Mouse (Mus musculus) hindbrain, embryonic 15.5 days (tissue): ENCODE results near the gene Lclat1. TPM values are rescaled to one million over a fixed set of nuclear protein-coding genes. Genes with fewer than 3 reads are reported as not detected.

Experiments used
- ATAC-seq: fragments of 200-750 bp; cut with Nextera tagmentation; 2 replicates; pipeline ENCODE4 v1.8.0; 2017; ENCODE audit warnings: low read depth, moderate number of reproducible peaks, moderate TSS enrichment; ENCODE audit not compliant: low FRiP score
- H3K27ac ChIP-seq: fragments of 300-500 bp; sonication (generic); replicated peaks from 2 replicates; pipeline ENCODE4 v1.5.1; 2015; ENCODE audit warnings: mild to moderate bottlenecking, inconsistent platforms
- H3K27me3 ChIP-seq: fragments of 300-500 bp; sonication (generic); 2 replicates; pipeline ENCODE4 v1.6.1; 2015; ENCODE audit warnings: control low read depth, inconsistent platforms
- H3K36me3 ChIP-seq: fragments of 300-500 bp; sonication (generic); 2 replicates; pipeline ENCODE4 v1.6.1; 2015; ENCODE audit warnings: control low read depth, inconsistent platforms
- H3K4me1 ChIP-seq: fragments of 300-500 bp; sonication (generic); replicated peaks from 2 replicates; pipeline ENCODE4 v1.6.1; 2015; ENCODE audit warnings: control low read depth, inconsistent platforms
- H3K4me2 ChIP-seq: fragments of 300-500 bp; sonication (generic); 2 replicates; pipeline ENCODE4 v1.6.1; 2015; ENCODE audit warnings: moderate library complexity, mild to moderate bottlenecking, inconsistent platforms
- H3K4me3 ChIP-seq: fragments of 300-500 bp; sonication (generic); 2 replicates; pipeline ENCODE4 v1.5.1; 2015; ENCODE audit warnings: mild to moderate bottlenecking, inconsistent platforms
- H3K9ac ChIP-seq: fragments of 300-500 bp; sonication (generic); 2 replicates; pipeline ENCODE4 v1.6.1; 2015; ENCODE audit warnings: inconsistent platforms
- H3K9me3 ChIP-seq: fragments of 300-500 bp; sonication (generic); 2 replicates; pipeline ENCODE4 v1.6.1; 2016; ENCODE audit warnings: control low read depth, inconsistent platforms
- WGBS: fragments of 180-500 bp; shearing (Covaris S2); methylation state at CpG from one replicate; pipeline ENCODE4 v1.1.7; 2015; 5-methylcytosine and 5-hydroxymethylcytosine counted together
- polyA plus RNA-seq: library from polyadenylated mRNA; unstranded; fragments of >200 nt; fragmentation: Nextera tagmentation; extraction: Ambion mirVana; gene quantifications from 2 replicates; pipeline ENCODE4 v1.2.1, GENCODE M21; 2015

The Lclat1 gene
- polyA plus RNA-seq, 1 experiment from 2014 or later: 16.2 TPM

DNA sequence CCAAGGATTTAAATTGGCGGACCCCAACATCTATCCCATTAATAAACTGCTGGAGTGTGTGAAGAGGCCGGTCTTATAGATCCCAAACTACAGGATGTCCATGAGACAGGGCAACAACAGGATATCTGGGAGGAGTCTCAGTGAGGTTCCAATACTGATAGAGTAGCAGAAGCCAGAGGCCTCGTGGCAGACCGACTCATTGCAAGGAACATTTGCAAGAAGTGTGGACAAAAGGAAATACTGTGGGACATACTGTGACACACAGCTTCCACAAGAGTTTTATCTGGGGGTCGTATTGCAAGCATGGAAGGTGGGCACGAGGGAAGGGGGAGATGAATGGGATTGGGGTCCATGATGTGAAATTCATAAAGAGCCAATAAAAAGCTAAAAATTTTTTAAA lies 86.4 kb downstream of the Lclat1 start:
- Histone ChIP-seq H3K36me3 (peaks cover 5% of the 10 kb centered on the region; the same call in 1 of the 2 replicates), H3K27ac (no peak overlapping the region), H3K4me1 (no peaks in the 10 kb centered on the region), H3K4me3 (no peak overlapping the region), H3K9me3 (no peaks in the 10 kb centered on the region), H3K9ac (no peak overlapping the region), H3K4me2 (no peak overlapping the region), H3K27me3 (no peaks in the 10 kb centered on the region)
- no peak for ATAC-seq
- WGBS: 89% methylated on average over 6 of the region's 6 CpGs

- WGBS: 97% methylated on average over 6 of the region's 6 CpGs
- Histone ChIP-seq H3K36me3 (peaks cover 5% of the 10 kb centered on the region; the same call in 1 of the 2 replicates), H3K4me2 (no peak overlapping the region), H3K27me3 (no peaks in the 10 kb centered on the region), H3K4me1 (no peaks in the 10 kb centered on the region), H3K4me3 (no peak overlapping the region), H3K9me3 (no peaks in the 10 kb centered on the region), H3K9ac (no peak overlapping the region), H3K27ac (no peak overlapping the region)
- no peak for ATAC-seq
Measured at GRCm38 (mm10) chr17:73194575-73194974, 86.8 kb downstream of the Lclat1 start.

GRCm38 (mm10) chr17:73195074-73195723 lies 87.4 kb downstream of the Lclat1 start:
- Histone ChIP-seq H3K9me3 (no peaks in the 10 kb centered on the region), H3K4me1 (no peaks in the 10 kb centered on the region), H3K27me3 (no peaks in the 10 kb centered on the region), H3K36me3 (peaks cover 5% of the 10 kb centered on the region; the same call in 1 of the 2 replicates), H3K27ac (no peak overlapping the region), H3K4me3 (no peak overlapping the region), H3K4me2 (no peak overlapping the region), H3K9ac (no peak overlapping the region)
- ATAC-seq: no peak
- 75% methylated on average over 2 of the region's 2 CpGs for WGBS

- no peaks in the 10 kb centered on the region for H3K4me1 ChIP-seq
- H3K27ac ChIP-seq: no peak overlapping the region
- H3K4me3 ChIP-seq: no peak overlapping the region
- H3K4me2 ChIP-seq: no peak overlapping the region
- no peaks in the 10 kb centered on the region for H3K36me3 ChIP-seq
- 100% methylated on average over 1 of the region's 1 CpGs for WGBS
- no peak for ATAC-seq
- H3K9ac ChIP-seq: no peak overlapping the region
- no peaks in the 10 kb centered on the region for H3K9me3 ChIP-seq
- no peaks in the 10 kb centered on the region for H3K27me3 ChIP-seq
Measured at GRCm38 (mm10) chr17:73196139-73196538, 88.4 kb downstream of the Lclat1 start.

GRCm38 (mm10) chr17:73197724-73198123 lies 89.9 kb downstream of the Lclat1 start:
- no peak for ATAC-seq
- H3K4me2 ChIP-seq: no peak overlapping the region
- H3K9me3 ChIP-seq: no peaks in the 10 kb centered on the region
- H3K27me3 ChIP-seq: no peaks in the 10 kb centered on the region
- H3K36me3 ChIP-seq: no peaks in the 10 kb centered on the region
- H3K9ac ChIP-seq: no peak overlapping the region
- H3K27ac ChIP-seq: no peak overlapping the region
- no peaks in the 10 kb centered on the region for H3K4me1 ChIP-seq
- no peak overlapping the region for H3K4me3 ChIP-seq
- WGBS: 85% methylated on average over 1 of the region's 1 CpGs

GRCm38 (mm10) chr17:73199387-73199786 lies 91.6 kb downstream of the Lclat1 start:
- ATAC-seq: no peak
- H3K9ac ChIP-seq: no peak overlapping the region

DNA sequence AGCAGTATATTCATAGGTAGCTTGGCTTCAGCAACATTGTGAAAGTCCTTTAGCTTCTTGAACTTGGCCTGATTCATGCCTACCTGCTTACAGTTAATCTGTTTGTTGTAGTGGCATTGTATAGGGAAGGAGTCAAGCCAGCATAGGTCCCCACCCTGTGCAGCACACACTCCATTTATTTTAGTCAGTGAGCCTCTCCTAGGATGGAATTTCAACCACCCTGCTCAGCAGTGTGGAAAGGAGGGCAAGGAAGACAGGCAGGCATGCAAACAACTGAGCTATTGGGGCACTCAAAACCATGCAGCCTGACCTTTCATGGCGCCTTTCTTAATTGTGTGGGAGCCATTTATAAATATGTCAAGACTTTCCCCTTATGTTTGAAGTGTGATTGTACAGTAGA lies 92.6 kb downstream of the Lclat1 start:
- H3K36me3 ChIP-seq: no peaks in the 10 kb centered on the region
- 82% methylated on average over 1 of the region's 1 CpGs for WGBS

More at GRCm38 (mm10) chr17:73199387-73199786, 91.6 kb downstream of the Lclat1 start:
- Histone ChIP-seq H3K9me3 (no peaks in the 10 kb centered on the region), H3K27me3 (no peaks in the 10 kb centered on the region), H3K4me3 (no peak overlapping the region), H3K4me1 (no peaks in the 10 kb centered on the region), H3K36me3 (no peaks in the 10 kb centered on the region), H3K27ac (no peak overlapping the region), H3K4me2 (no peak overlapping the region)

DNA sequence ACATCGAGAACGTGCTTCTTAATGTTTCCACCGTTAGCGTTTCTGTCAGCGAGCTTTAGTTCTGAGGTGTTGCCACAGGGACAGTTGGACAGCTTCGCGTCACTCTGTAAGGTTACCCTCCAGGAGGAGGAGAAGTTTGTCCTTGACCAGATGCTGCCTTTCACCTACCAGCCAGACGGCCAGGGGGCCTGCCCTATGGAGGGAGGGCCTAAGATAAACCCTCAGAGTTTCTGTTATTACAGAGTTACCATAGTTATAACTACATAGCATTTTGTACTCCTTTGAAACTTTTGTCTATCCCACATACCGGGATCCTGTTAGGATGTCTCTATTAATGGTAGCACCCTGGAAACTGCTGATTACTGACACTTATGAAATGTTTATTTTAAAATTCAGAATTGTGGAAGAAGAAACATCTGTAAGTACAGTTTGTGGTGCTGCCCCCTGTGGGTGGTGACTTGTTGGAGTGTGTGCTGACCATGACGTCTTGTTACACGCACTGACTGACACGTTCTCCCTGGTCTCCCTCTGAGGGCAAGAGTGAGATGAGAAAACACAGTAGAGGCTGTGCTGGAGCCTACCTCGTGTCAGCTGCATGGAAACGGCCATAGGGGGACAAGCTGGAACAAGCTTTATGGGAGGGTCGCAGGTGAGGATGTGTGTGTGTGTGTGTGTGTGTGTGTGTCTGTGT lies 96.0 kb downstream of the Lclat1 start:
- no peaks in the 10 kb centered on the region for H3K36me3 ChIP-seq

More for the DNA sequence above, 92.6 kb downstream of the Lclat1 start:
- Histone ChIP-seq H3K4me1 (no peaks in the 10 kb centered on the region), H3K9ac (no peak overlapping the region), H3K4me3 (no peak overlapping the region), H3K4me2 (no peak overlapping the region), H3K9me3 (no peaks in the 10 kb centered on the region), H3K27ac (no peak overlapping the region), H3K27me3 (no peaks in the 10 kb centered on the region)
- no peak for ATAC-seq

DNA sequence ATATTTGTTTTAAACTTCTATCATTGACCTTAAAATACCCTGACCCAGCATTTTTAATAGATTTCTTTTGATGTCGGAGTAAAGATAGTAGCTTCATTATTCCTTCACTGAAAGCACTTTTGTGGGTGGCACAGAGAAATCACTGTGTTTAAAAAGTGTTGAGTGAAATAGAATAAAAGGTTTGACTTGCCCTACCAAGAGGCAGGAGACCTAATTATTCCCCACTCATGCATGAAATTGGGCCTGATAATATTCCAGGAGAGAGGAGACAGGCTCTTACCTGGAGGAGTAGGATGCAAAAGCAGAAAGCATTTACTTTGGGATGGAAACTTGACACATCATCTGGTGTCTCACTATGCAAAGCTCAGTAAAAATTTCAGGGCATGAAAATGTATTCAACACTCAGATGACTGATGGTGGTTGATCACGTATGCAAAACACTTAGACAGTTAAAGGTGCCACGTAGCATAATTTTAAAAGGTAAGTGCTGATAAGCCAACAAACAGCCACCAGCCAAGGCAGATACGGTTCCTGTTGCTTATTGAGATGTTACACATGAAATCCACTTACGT lies 103.3 kb downstream of the Lclat1 start:
- no peaks in the 10 kb centered on the region for H3K36me3 ChIP-seq
- no peak overlapping the region for H3K4me3 ChIP-seq
- 0 out of 2 replicates have a peak, but pooled peaks cover 3% of the 10 kb centered on the region for H3K4me1 ChIP-seq
- H3K27ac ChIP-seq: no peak overlapping the region
- no peak overlapping the region for H3K9ac ChIP-seq
- H3K9me3 ChIP-seq: no peaks in the 10 kb centered on the region
- H3K27me3 ChIP-seq: no peaks in the 10 kb centered on the region
- H3K4me2 ChIP-seq: no peak overlapping the region
- WGBS: 77% methylated on average over 5 of the region's 5 CpGs
- ATAC-seq: no peak

More for the DNA sequence above, 96.0 kb downstream of the Lclat1 start:
- no peak for ATAC-seq
- no peaks in the 10 kb centered on the region for H3K27me3 ChIP-seq
- H3K4me2 ChIP-seq: no peak overlapping the region
- no peaks in the 10 kb centered on the region for H3K9me3 ChIP-seq
- WGBS: 91% methylated on average over 15 of the region's 15 CpGs
- no peaks in the 10 kb centered on the region for H3K4me1 ChIP-seq
- H3K9ac ChIP-seq: no peak overlapping the region
- H3K27ac ChIP-seq: no peak overlapping the region
- no peak overlapping the region for H3K4me3 ChIP-seq

- Histone ChIP-seq H3K36me3 (no peaks in the 10 kb centered on the region), H3K4me1 (0 out of 2 replicates have a peak, but pooled peaks cover 3% of the 10 kb centered on the region), H3K27me3 (no peaks in the 10 kb centered on the region), H3K27ac (no peak overlapping the region), H3K9ac (no peak overlapping the region), H3K4me3 (no peak overlapping the region), H3K4me2 (no peak overlapping the region), H3K9me3 (no peaks in the 10 kb centered on the region)
- 76% methylated on average over 3 of the region's 3 CpGs for WGBS
- no peak for ATAC-seq
Measured at GRCm38 (mm10) chr17:73212754-73213153, 105.0 kb downstream of the Lclat1 start.

GRCm38 (mm10) chr17:73213187-73213586 lies 105.4 kb downstream of the Lclat1 start:
- Histone ChIP-seq H3K9ac (no peak overlapping the region), H3K4me1 (0 out of 2 replicates have a peak, but pooled peaks cover 3% of the 10 kb centered on the region), H3K9me3 (no peaks in the 10 kb centered on the region), H3K4me3 (no peak overlapping the region), H3K27ac (no peak overlapping the region), H3K36me3 (no peaks in the 10 kb centered on the region), H3K27me3 (no peaks in the 10 kb centered on the region), H3K4me2 (no peak overlapping the region)
- WGBS: 73% methylated on average over 1 of the region's 1 CpGs
- no peak for ATAC-seq

- no peaks in the 10 kb centered on the region for H3K9me3 ChIP-seq
- H3K27me3 ChIP-seq: no peaks in the 10 kb centered on the region
- 0 out of 2 replicates have a peak, but pooled peaks cover 3% of the 10 kb centered on the region for H3K4me1 ChIP-seq
- no peak overlapping the region for H3K4me3 ChIP-seq
- no peak for ATAC-seq
- no peak overlapping the region for H3K27ac ChIP-seq
- H3K36me3 ChIP-seq: no peaks in the 10 kb centered on the region
- H3K9ac ChIP-seq: no peak overlapping the region
- H3K4me2 ChIP-seq: no peak overlapping the region
- 75% methylated on average over 2 of the region's 2 CpGs for WGBS
Measured at GRCm38 (mm10) chr17:73213677-73214076, 105.9 kb downstream of the Lclat1 start.
